Mouse (Mus musculus): ENCODE results near the gene Snrnp25. TPM values are rescaled to one million over a fixed set of nuclear protein-coding genes. Genes with fewer than 3 reads are reported as not detected.

Snrnp25 gene
- polyA plus RNA-seq, 1 experiment from 2014 or later, result 50.5 TPM

- Histone ChIP-seq H3K9ac (ENCODE audit: low read length) (no peak overlapping the region), H3K27ac (replicated peaks) (no peak overlapping the region), H3K4me1 (replicated peaks; ENCODE audit: control insufficient read depth, insufficient read depth) (no peaks in the 10 kb centered on the region), H3K4me3 (ENCODE audit: low read depth, low read length) (no peak overlapping the region), H3K9me3 (ENCODE audit: control insufficient read depth, low read length) (no peaks in the 10 kb centered on the region), H3K36me3 (ENCODE audit: control insufficient read depth, insufficient read depth, low read length) (peaks cover 6% of the 10 kb centered on the region; the same call in 1 of the 2 replicates), H3K4me2 (replicated peaks; ENCODE audit: low read depth) (no peak overlapping the region), H3K27me3 (ENCODE audit: control insufficient read depth, insufficient read depth, low read length) (no peaks in the 10 kb centered on the region)
- DNase-seq (ENCODE audit: low spot score) (no peak), ATAC-seq (ENCODE audit: low FRiP score, low TSS enrichment) (no peak)
- TF ChIP-seq EP300 (optimal IDR thresholded peaks at IDR 0.05) (no peak), CTCF (IDR thresholded peaks at IDR 0.05; ENCODE audit: low read depth) (no peak)
- WGBS, result 94% methylated on average over 1 of the region's 1 CpGs
These were observed 50.9 kb downstream of the Snrnp25 start for GRCm38 (mm10) chr11:32256146-32256545.

GRCm38 (mm10) chr11:32256566-32256965, 51.4 kb downstream of the Snrnp25 start:
- Histone ChIP-seq H3K27ac (replicated peaks) (no peak overlapping the region), H3K4me3 (ENCODE audit: low read depth, low read length) (no peak overlapping the region), H3K27me3 (ENCODE audit: control insufficient read depth, insufficient read depth, low read length) (no peaks in the 10 kb centered on the region), H3K36me3 (ENCODE audit: control insufficient read depth, insufficient read depth, low read length) (peaks cover 6% of the 10 kb centered on the region; the same call in 1 of the 2 replicates), H3K9ac (ENCODE audit: low read length) (no peak overlapping the region), H3K4me2 (replicated peaks; ENCODE audit: low read depth) (no peak overlapping the region), H3K4me1 (replicated peaks; ENCODE audit: control insufficient read depth, insufficient read depth) (no peaks in the 10 kb centered on the region), H3K9me3 (ENCODE audit: control insufficient read depth, low read length) (no peaks in the 10 kb centered on the region)
- no peak for ATAC-seq (ENCODE audit: low FRiP score, low TSS enrichment)
- DNase-seq (ENCODE audit: low spot score), result no peak
- TF ChIP-seq CTCF (IDR thresholded peaks at IDR 0.05; ENCODE audit: low read depth), result no peak
- TF ChIP-seq EP300 (optimal IDR thresholded peaks at IDR 0.05), result no peak
- 91% methylated on average over 3 of the region's 3 CpGs for WGBS

Other genes with a start within 250 kb of the Snrnp25 start
- 0.08 and 0.10 TPM in 2 replicates for gene 4930524B15Rik, start 239.8 kb upstream of the Snrnp25 start, polyA plus RNA-seq (2015; fragmentation: Nextera tagmentation; extraction: Ambion mirVana)
- gene Nsg2, start 205.0 kb upstream of the Snrnp25 start, polyA plus RNA-seq (2015; fragmentation: Nextera tagmentation; extraction: Ambion mirVana), result 6.1 and 6.5 TPM in 2 replicates
- 0.02 TPM in 1 of 2 replicates, not detected in the other for gene Il9r, start 5.1 kb upstream of the Snrnp25 start, polyA plus RNA-seq (2015; fragmentation: Nextera tagmentation; extraction: Ambion mirVana)
- 35.8 and 38.5 TPM in 2 replicates for gene Rhbdf1, start 16.9 kb downstream of the Snrnp25 start, polyA plus RNA-seq (2015; fragmentation: Nextera tagmentation; extraction: Ambion mirVana)
- 19.9 and 22.1 TPM in 2 replicates for gene Mpg, start 21.1 kb downstream of the Snrnp25 start, polyA plus RNA-seq (2015; fragmentation: Nextera tagmentation; extraction: Ambion mirVana)
- 28.0 and 28.2 TPM in 2 replicates for gene Nprl3, start 62.3 kb downstream of the Snrnp25 start, polyA plus RNA-seq (2015; fragmentation: Nextera tagmentation; extraction: Ambion mirVana)
- gene Hba-x, start 71.0 kb downstream of the Snrnp25 start, polyA plus RNA-seq (2015; fragmentation: Nextera tagmentation; extraction: Ambion mirVana), result 0.18 TPM in 1 of 2 replicates, not detected in the other
- gene Hba-a1, start 78.1 kb downstream of the Snrnp25 start, polyA plus RNA-seq (2015; fragmentation: Nextera tagmentation; extraction: Ambion mirVana), result 317 and 411 TPM in 2 replicates
- 0.18 TPM in 1 of 2 replicates, not detected in the other for gene Hbq1b, start 81.5 kb downstream of the Snrnp25 start, polyA plus RNA-seq (2015; fragmentation: Nextera tagmentation; extraction: Ambion mirVana)
- gene Hba-a2, start 91.1 kb downstream of the Snrnp25 start, polyA plus RNA-seq (2015; fragmentation: Nextera tagmentation; extraction: Ambion mirVana), result 728 and 926 TPM in 2 replicates
- gene Hbq1a, start 94.7 kb downstream of the Snrnp25 start, polyA plus RNA-seq (2015; fragmentation: Nextera tagmentation; extraction: Ambion mirVana), result not detected in 2 replicates
- 4.8 and 5.0 TPM in 2 replicates for gene Sh3pxd2b, start 142.4 kb downstream of the Snrnp25 start, polyA plus RNA-seq (2015; fragmentation: Nextera tagmentation; extraction: Ambion mirVana)
- gene Ubtd2, start 250.0 kb downstream of the Snrnp25 start, polyA plus RNA-seq (2015; fragmentation: Nextera tagmentation; extraction: Ambion mirVana), result 16.7 and 18.6 TPM in 2 replicates